Mouse (Mus musculus): ENCODE measurements around the gene Atrip.

Atrip gene

DNA sequence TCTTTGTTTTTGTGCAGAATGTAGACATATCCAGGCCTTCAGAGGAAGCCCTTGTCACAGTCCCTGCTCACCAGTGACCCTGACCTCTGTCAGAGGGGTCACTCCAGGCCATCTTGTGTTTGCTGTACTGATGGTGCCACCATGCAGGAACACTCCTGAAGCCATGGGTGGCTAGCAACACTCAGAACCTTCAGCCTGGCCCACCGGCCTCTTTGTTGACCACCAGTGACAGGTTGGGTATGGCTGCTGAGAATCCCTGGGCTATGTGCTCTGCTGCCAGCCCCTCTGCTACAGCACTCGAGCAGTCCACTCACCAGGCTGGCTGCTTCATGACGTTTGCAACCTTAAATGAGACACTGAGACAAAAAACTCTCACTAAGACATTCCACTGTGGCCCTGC, 43.6 kb downstream of the Atrip start:
- no peak for DNase-seq

DNA sequence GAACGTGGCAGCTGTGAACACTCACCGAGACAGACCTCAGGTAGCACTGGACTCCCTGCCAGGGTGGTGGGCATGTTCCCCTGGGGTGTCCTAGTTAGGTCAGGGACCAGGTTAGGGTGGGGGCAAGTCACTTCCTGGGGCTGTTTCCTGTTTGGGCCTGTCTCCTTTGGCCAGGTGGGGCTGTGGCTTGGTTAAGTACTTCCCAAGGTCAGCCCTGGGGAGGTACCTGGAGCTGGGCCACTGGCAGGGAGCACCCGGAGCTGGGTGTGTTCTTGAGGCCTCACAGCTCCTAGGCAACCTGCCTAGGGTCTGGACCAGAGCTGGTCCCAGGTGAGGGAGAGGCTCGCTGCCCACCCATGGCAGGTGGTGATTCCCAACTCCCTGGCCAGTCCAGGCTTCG, 45.0 kb downstream of the Atrip start:
- DNase-seq: no peak

DNA sequence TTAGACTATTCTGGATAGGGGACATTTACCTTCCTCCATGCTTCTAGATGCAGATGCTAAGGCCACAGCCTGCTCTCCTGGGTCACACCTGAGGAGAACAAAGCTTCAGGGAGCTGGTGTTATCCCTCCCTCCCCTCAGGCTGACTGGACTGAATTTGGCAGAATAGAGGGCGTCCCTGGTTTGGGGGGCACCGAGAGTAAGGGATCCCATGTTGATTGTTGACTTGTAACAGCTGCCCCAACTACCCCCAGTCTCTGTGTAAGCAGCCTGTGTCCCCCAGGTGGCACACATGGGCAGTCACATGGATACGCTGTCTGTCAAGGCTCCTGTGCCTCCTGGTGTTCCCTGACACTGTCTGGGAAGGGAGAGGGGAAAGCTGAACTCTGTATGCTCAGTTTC, 45.5 kb downstream of the Atrip start:
- DNase-seq: no peak

DNA sequence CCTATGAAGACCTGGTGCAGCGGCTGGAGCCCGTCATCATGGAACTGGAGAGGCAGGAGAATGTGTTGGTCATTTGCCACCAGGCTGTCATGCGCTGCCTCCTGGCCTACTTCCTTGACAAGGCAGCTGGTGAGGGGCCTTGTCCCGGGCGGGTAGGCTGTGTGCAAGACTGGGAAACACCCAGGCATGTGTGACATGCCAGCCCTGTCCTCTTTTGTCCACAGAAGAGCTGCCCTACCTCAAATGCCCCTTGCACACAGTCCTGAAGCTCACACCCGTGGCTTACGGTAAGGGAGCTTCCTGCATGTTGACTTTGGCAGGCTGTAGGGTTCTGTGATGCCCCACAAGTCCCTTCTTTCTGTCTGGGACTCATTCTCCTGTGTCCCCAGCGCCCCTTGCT, 46.4 kb downstream of the Atrip start:
- DNase-seq: no peak

DNA sequence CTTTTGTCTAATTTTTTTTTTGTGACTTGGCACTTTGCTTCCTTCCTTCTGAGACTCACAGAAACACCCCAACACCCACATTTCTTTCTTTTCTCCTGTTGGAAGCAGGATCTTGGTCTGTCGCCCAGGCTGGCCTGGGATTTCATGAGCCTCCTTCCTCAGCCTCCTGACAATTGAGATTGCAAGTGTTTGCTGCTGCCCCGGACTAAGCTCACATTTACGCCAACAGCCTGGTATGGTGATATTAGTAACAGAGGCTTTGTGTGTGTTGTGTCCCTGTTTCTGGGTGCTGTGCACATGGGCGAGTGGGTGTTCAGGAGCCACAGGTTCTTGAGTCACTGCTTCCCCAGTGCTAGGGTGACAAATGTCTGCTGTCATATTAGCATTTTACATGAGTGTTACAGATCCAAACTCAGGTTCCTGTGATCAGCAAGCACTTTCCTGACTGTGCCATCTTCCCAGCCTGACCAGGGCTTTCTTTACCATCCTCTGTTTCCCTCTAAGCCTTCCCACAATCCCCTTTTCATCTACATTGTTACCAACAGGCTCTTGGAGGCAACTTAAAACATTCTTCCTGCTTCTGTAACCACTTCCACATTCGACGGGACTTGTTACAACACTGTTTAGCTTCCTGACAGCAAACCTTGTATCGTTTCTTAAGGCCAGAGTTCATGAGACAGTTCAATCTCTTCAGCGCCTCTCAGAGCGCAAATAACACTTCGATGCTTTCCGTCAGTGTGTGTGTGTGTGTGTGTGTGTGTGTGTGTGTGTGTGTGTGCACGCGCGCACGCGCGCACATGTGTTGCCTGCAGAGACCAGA, 50.8 kb downstream of the Atrip start:
- no peak for DNase-seq

DNA sequence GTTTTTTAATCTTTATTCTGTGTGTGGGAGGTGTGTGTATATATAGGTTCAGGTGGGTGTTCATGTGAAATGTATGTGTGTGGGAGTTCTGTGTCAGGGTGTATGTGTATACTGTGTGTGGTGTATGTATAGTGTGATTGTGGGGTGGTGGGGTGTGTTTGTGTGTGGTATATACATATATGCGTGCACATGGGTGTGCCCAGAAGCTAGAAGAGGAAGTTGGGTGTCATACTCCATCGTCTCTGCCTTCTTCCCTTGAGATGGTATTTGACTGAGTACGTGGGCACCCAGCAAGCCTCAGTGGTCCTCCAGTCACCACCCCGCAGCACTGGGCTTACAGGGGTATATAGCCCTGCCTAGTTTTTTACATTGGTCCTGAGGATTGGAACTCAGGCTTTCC, 52.5 kb downstream of the Atrip start:
- no peak for DNase-seq

DNA sequence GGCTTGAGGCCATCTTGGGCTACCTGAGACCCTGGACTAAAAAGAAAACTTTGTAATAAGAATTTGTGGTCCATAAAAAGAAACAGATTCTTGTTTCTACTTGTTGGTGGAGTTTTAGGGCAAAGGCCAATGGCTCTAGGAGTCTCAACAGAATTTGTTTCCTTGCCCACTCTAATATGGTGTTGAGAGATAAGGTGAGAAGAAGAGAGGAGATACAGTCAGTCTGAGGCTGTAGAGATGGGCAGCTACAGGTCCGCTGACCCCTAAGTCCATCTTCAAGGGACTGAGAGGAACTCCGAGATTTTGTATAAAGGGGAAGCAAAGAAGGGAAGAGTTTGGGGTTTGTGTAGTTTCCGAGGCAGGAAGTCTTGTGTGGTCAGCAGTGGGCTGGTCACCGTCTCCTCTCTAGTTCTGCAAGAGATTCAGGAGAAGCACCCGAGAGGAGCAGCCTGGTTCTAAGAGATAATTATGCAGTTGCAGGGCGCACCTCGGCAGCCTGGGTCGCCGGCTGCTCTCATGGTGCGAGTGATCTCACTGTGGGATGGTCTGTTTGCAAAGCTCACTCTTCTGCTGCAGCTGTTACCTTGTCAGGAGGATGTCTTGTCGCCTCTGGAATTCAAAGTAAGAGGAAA, 56.8 kb downstream of the Atrip start:
- DNase-seq: no peak

DNA sequence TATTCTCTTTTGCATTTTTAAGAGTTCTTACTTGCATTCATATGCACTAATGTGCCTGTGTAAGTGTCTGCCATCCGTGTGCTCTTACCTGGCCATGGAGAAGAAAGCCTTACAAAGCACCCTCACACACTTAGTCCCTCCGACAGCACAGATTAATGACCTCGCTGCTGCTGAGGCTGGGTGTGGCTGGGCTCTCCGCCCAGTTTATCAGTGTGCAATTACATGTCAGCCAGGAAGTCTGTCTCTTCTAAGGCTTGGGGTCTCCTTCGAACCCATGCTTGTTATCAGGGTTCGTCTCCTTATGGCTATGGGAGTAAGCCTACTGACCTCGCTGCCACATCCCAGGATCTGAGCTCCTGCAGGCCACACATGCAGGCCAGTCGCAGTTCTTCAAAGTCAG, 58.5 kb downstream of the Atrip start:
- DNase-seq: no peak

DNA sequence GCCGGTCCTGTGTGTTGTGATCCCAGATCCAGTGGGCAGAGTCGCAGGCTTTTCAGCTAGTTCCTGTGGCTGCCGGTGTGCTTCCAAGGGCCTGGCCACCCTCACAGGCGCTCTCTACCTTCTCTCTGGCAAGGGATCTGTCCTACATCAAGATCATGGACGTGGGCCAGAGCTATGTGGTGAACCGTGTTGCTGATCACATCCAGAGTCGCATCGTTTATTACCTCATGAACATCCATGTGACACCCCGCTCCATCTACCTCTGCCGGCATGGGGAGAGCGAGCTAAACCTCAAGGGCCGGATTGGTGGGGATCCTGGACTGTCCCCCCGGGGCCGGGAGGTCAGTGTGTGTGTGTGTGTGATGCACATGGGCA, 63.6 kb downstream of the Atrip start:
- no peak for DNase-seq

DNA sequence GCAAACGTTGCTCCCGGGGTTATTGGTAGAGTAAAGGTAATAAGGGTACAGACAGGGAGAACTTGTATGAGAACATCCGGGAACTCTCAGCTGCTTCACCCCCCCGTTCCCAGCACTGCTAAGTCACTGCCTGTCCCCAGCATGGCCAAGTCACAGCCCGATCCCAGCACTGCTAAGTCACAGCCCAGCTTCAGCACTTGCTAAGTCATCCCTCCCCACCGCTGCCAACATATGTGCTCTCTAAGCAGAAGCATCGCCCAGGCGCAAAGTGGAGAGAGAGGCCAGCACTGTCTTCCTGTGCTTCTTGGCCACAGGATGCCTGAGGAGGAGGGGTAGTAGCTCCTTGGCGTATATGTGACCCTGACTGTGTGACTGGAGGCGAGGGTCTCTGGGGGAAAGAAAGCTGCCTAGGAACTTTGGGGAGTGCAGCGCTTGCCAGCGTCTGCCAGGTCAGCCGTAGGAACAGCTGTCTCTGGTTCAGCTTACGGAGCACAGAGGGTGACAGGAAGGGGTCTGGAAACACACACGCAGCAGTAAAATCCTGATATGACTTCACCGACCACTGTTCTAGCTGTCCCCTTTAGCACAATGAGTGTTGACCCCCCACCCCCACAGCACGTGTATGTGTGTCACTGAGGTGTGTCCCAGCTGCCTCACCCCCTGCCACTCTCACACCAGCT, 64.1 kb downstream of the Atrip start:
- peak; percentile 47 for DNase-seq

DNA sequence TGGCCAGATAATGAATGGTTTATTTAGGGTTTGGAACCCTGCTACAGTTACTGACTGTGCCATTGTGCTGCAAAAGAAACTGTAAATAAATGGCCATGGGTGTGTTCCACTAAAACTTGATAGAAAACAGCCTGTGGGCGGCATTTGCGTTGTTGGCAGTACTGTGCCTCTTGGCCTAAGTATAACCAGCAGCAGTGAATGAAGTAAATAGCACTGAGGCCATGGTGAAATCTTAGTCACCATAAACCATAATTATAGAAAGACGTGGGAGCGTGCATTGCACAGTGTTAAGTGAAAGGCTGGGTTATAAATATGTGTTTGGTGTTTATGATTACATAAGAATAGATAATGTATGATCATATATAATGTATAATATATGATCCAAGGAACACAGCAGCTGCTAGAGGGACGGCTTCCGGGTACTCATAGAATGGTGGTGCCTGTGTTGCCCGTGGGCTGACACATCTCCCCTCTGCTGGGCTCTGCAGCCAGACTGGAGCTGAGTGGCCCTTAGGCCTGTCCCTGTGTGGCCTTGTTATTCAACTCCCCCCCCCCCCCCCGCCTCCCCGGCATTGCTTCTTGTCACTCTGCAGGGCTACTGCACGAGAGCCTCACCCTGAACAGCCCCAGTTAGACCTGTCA, 64.8 kb downstream of the Atrip start:
- DNase-seq: no peak

DNA sequence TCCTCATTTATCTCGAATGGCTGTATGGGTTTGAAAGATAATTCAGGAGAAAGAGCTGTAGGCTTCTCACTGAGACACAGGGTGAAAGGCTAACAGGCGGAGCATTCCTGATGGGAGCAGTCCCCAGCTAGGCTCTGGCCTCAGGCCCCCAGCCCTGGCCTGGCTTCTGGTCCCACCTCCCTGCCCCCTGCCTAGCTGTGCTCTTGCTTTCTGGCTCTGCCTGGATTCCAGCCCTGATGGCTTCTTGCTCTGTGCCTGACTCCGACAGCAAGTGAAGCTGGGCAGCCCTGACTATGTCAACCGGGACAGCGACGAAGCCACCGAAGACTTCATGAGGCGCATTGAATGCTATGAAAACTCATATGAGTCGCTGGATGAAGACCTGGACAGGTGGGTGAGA, 65.8 kb downstream of the Atrip start:
- no peak for DNase-seq

Measured in right cerebral cortex, postnatal 14 days (tissue).